ENCODE assay signal across 10 mouse cellular contexts in the genomic region with DNA sequence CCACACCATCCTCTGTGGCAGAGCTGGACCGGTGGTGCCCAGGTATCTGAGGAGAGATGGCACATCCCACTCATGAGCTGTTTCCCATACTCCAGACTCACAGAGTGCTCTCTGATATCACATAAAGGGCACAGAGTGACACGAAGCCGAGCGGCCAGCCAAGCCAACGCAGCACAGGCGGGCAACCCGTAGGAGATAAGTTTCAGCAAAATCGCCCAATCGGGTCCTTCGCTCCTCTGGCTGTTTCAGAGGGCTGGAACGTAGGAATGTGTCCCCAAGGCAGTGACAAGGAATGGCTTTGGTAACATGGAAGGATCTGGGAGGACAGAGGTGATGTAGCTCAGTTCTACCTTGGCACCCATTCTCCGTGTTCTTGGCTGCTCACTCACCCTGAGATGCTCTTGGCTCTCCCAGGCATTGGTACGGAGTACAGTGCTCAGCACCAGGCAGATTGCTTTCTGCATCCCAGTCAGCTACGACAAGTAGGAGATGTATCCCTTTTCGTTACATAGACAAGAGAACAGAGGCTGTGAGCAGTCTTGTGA. TPM values are rescaled to one million over a fixed set of nuclear protein-coding genes. Genes with fewer than 3 reads are reported as not detected.
DNase-seq lines count a peak whose midpoint lies in the region; ATAC-seq lines count a peak whose summit lies in the region.
"Had no signal": no experiment of that assay in that cellular context is flagged by ENCODE, and none has a peak within 500 bp of the region (broad histone marks: within the 10 kb centered on the region; RNA-seq: fewer than 3 reads in every experiment).

No protein-coding gene starts in this region.

- peaks cover 27% of the 10 kb centered on the region for H3K4me1 ChIP-seq in forebrain, embryonic 12.5 days
- H3K4me1 ChIP-seq in forebrain, embryonic 11.5 days (replicated peaks; ENCODE audit: control insufficient read depth, insufficient read depth, low read length): no peaks in the 10 kb centered on the region
- peaks cover 62% of the 10 kb centered on the region for H3K4me1 ChIP-seq in limb, embryonic 13.5 days
- H3K4me1 ChIP-seq in limb, embryonic 10.5 days: peaks cover 3% of the 10 kb centered on the region; the same call in 1 of the 2 replicates
- peaks cover 66% of the 10 kb centered on the region for H3K4me1 ChIP-seq in embryonic facial prominence, embryonic 15.5 days
- peaks cover 96% of the 10 kb centered on the region for H3K4me1 ChIP-seq in neural tube, embryonic 13.5 days (replicated peaks)

- DNase-seq in forebrain, embryonic 11.5 days (ENCODE audit: low spot score): no peak
- DNase-seq in limb, embryonic 10.5 days (ENCODE audit: low spot score): no peak
- no peak for DNase-seq in urinary bladder, adult 2 months (ENCODE audit: low spot score)
- DNase-seq in layer of hippocampus, adult 9-11 months: no peak

- 92% methylated on average over 15 of the region's 15 CpGs for WGBS in forebrain, embryonic 12.5 days
- 86% methylated on average over 15 of the region's 15 CpGs for WGBS in forebrain, embryonic 11.5 days
- WGBS in limb, embryonic 13.5 days: 87% methylated on average over 15 of the region's 15 CpGs
- 91% methylated on average over 15 of the region's 15 CpGs for WGBS in limb, embryonic 10.5 days
- 84% methylated on average over 15 of the region's 15 CpGs for WGBS in embryonic facial prominence, embryonic 15.5 days
- 80% methylated on average over 15 of the region's 15 CpGs for WGBS in neural tube, embryonic 13.5 days

- H3K27ac ChIP-seq in forebrain, embryonic 12.5 days: peak overlapping the region; percentile 59; the same call in 1 of the 2 replicates
- no peak overlapping the region for H3K27ac ChIP-seq in forebrain, embryonic 11.5 days (ENCODE audit: low read depth, low read length)
- H3K27ac ChIP-seq in limb, embryonic 13.5 days: peak overlapping the region; percentile 83; the same call in 1 of the 2 replicates
- no peak overlapping the region for H3K27ac ChIP-seq in limb, embryonic 10.5 days
- H3K27ac ChIP-seq in embryonic facial prominence, embryonic 15.5 days (replicated peaks): peak overlapping the region; percentile 66
- peak overlapping the region; percentile 96 for H3K27ac ChIP-seq in neural tube, embryonic 13.5 days (replicated peaks)
- H3K27ac ChIP-seq: embryonic facial prominence, embryonic 12.5 days had no signal

- no peak overlapping the region for H3K4me2 ChIP-seq in forebrain, embryonic 12.5 days
- H3K4me2 ChIP-seq in forebrain, embryonic 11.5 days (ENCODE audit: low read depth, low read length, severe bottlenecking): no peak overlapping the region
- peak overlapping the region; percentile 38 for H3K4me2 ChIP-seq in limb, embryonic 13.5 days (replicated peaks)
- H3K4me2 ChIP-seq in embryonic facial prominence, embryonic 15.5 days (replicated peaks): peak overlapping the region; percentile 15; the same call in 1 of the 2 replicates
- H3K4me2 ChIP-seq in neural tube, embryonic 13.5 days: peak overlapping the region; percentile 97
- H3K4me2 ChIP-seq: embryonic facial prominence, embryonic 12.5 days had no signal

- no peak for ATAC-seq in forebrain, embryonic 12.5 days (ENCODE audit: low FRiP score)
- no peak for ATAC-seq in forebrain, embryonic 11.5 days (replicated peaks; ENCODE audit: low FRiP score)
- no peak for ATAC-seq in limb, embryonic 13.5 days (ENCODE audit: low FRiP score, low read depth)
- no peak for ATAC-seq in embryonic facial prominence, embryonic 15.5 days (ENCODE audit: insufficient number of reproducible peaks, low FRiP score, low TSS enrichment, low read depth)
- ATAC-seq in neural tube, embryonic 13.5 days (ENCODE audit: low read depth): peak; percentile 14; the same call in 1 of the 2 replicates

- no peak overlapping the region for H3K9ac ChIP-seq in forebrain, embryonic 12.5 days
- no peak overlapping the region for H3K9ac ChIP-seq in forebrain, embryonic 11.5 days (ENCODE audit: low read length)
- no peak overlapping the region for H3K9ac ChIP-seq in limb, embryonic 13.5 days
- H3K9ac ChIP-seq in embryonic facial prominence, embryonic 15.5 days: no peak overlapping the region
- peak overlapping the region; percentile 100 for H3K9ac ChIP-seq in neural tube, embryonic 13.5 days
- H3K9ac ChIP-seq: embryonic facial prominence, embryonic 12.5 days had no signal

- peaks cover 6% of the 10 kb centered on the region; the same call in 1 of the 2 replicates for H3K36me3 ChIP-seq in forebrain, embryonic 12.5 days (replicated peaks)
- H3K36me3 ChIP-seq in forebrain, embryonic 11.5 days (ENCODE audit: control insufficient read depth, insufficient read depth, low read length): no peaks in the 10 kb centered on the region
- H3K36me3 ChIP-seq in limb, embryonic 13.5 days: peaks cover 43% of the 10 kb centered on the region
- H3K36me3 ChIP-seq in limb, embryonic 10.5 days: no peaks in the 10 kb centered on the region
- peaks cover 15% of the 10 kb centered on the region for H3K36me3 ChIP-seq in embryonic facial prominence, embryonic 15.5 days
- H3K36me3 ChIP-seq in neural tube, embryonic 13.5 days: peaks cover 31% of the 10 kb centered on the region
- H3K36me3 ChIP-seq: embryonic facial prominence, embryonic 12.5 days had no signal

- H3K27me3 ChIP-seq in forebrain, embryonic 12.5 days: peaks cover 61% of the 10 kb centered on the region
- peaks cover 36% of the 10 kb centered on the region for H3K27me3 ChIP-seq in forebrain, embryonic 11.5 days (ENCODE audit: control insufficient read depth, insufficient read depth, low read length)
- H3K27me3 ChIP-seq in limb, embryonic 13.5 days: peaks cover 12% of the 10 kb centered on the region
- H3K27me3 ChIP-seq in limb, embryonic 10.5 days (ENCODE audit: low read depth, poor library complexity, severe bottlenecking): peaks cover 68% of the 10 kb centered on the region
- H3K27me3 ChIP-seq in embryonic facial prominence, embryonic 15.5 days: no peaks in the 10 kb centered on the region
- H3K27me3 ChIP-seq in neural tube, embryonic 13.5 days: no peaks in the 10 kb centered on the region
- H3K27me3 ChIP-seq: CH12.LX had no signal

- H3K4me3 ChIP-seq in forebrain, embryonic 12.5 days (replicated peaks): no peak overlapping the region
- no peak overlapping the region for H3K4me3 ChIP-seq in forebrain, embryonic 11.5 days (ENCODE audit: low read depth, low read length)
- no peak overlapping the region for H3K4me3 ChIP-seq in limb, embryonic 13.5 days
- no peak overlapping the region for H3K4me3 ChIP-seq in limb, embryonic 10.5 days
- H3K4me3 ChIP-seq in embryonic facial prominence, embryonic 15.5 days (replicated peaks): 0 out of 2 replicates have a peak overlapping the region, but pooled peaks have one; percentile 9
- H3K4me3 ChIP-seq in neural tube, embryonic 13.5 days: peak overlapping the region; percentile 98
- H3K4me3 ChIP-seq: embryonic facial prominence, embryonic 12.5 days had no signal

- H3K9me3 ChIP-seq in forebrain, embryonic 12.5 days: no peaks in the 10 kb centered on the region
- no peaks in the 10 kb centered on the region for H3K9me3 ChIP-seq in forebrain, embryonic 11.5 days (ENCODE audit: control insufficient read depth, low read length)
- H3K9me3 ChIP-seq in limb, embryonic 13.5 days: no peaks in the 10 kb centered on the region
- H3K9me3 ChIP-seq in limb, embryonic 10.5 days (replicated peaks): no peaks in the 10 kb centered on the region
- no peaks in the 10 kb centered on the region for H3K9me3 ChIP-seq in embryonic facial prominence, embryonic 15.5 days (replicated peaks)
- H3K9me3 ChIP-seq in neural tube, embryonic 13.5 days: no peaks in the 10 kb centered on the region
- H3K9me3 ChIP-seq: embryonic facial prominence, embryonic 12.5 days had no signal

RNA-seq across cellular contexts. Expression of a gene that starts 56.4 kb away (rescaled TPM):
- 0.53 and 0.74 TPM in 2 replicates for polyA plus RNA-seq in forebrain, embryonic 12.5 days (2016; fragmentation: Nextera tagmentation; extraction: Ambion mirVana)
- polyA plus RNA-seq in forebrain, embryonic 11.5 days (2014; fragmentation: Nextera tagmentation; extraction: Ambion mirVana): 0.31 and 0.51 TPM in 2 replicates
- polyA plus RNA-seq in limb, embryonic 13.5 days (2015; fragmentation: Nextera tagmentation; extraction: Ambion mirVana): 1.9 and 2.4 TPM in 2 replicates
- 0.16 and 0.45 TPM in 2 replicates for polyA plus RNA-seq in limb, embryonic 10.5 days (2016; fragmentation: Nextera tagmentation; extraction: Ambion mirVana)
- 3.6 and 5.0 TPM in 2 replicates for polyA plus RNA-seq in embryonic facial prominence, embryonic 15.5 days (2015; fragmentation: Nextera tagmentation; extraction: Ambion mirVana)
- 1.0 and 2.0 TPM in 2 replicates for polyA plus RNA-seq in neural tube, embryonic 13.5 days (2015; fragmentation: Nextera tagmentation; extraction: Ambion mirVana)
- 6.9 and 7.8 TPM in 2 replicates for polyA plus RNA-seq in urinary bladder, adult 2 months (2012; rRNA removed)

Comparison
In these comparisons a context has a peak if more than half of its experiments do, and no peak if none do; other contexts are left out.
1. H3K27ac ChIP-seq: peak in forebrain, embryonic 12.5 days (single experiment), limb, embryonic 13.5 days (single experiment), embryonic facial prominence, embryonic 15.5 days (single experiment) and neural tube, embryonic 13.5 days (single experiment); none in forebrain, embryonic 11.5 days (single experiment) and limb, embryonic 10.5 days (single experiment).
2. H3K4me2 ChIP-seq: peak in limb, embryonic 13.5 days (single experiment), embryonic facial prominence, embryonic 15.5 days (single experiment) and neural tube, embryonic 13.5 days (single experiment); none in forebrain, embryonic 12.5 days (single experiment) and forebrain, embryonic 11.5 days (single experiment).
3. H3K4me3 ChIP-seq: peak in embryonic facial prominence, embryonic 15.5 days (single experiment) and neural tube, embryonic 13.5 days (single experiment); none in forebrain, embryonic 12.5 days (single experiment), forebrain, embryonic 11.5 days (single experiment), limb, embryonic 13.5 days (single experiment) and limb, embryonic 10.5 days (single experiment).